Mouse (Mus musculus) left cerebral cortex, adult 11 months (tissue): ENCODE data around the gene Mn1.

Experiments
- DNase-seq: peaks from one replicate; pipeline ENCODE4 v3.0.0; 2022; ENCODE audit warnings: low spot score

Gene Mn1

GRCm38 (mm10) chr5:111485907-111486306, 68.7 kb downstream of the Mn1 start:
- no peak for DNase-seq

- DNase-seq, result no peak
These were observed 72.0 kb downstream of the Mn1 start for GRCm38 (mm10) chr5:111489022-111489616.

GRCm38 (mm10) chr5:111490599-111490998, 73.4 kb downstream of the Mn1 start:
- DNase-seq, result no peak

GRCm38 (mm10) chr5:111491485-111491884, 74.3 kb downstream of the Mn1 start:
- no peak for DNase-seq

- DNase-seq, result no peak
These were observed 82.9 kb downstream of the Mn1 start for GRCm38 (mm10) chr5:111500036-111500435.

GRCm38 (mm10) chr5:111501691-111502441, 84.7 kb downstream of the Mn1 start:
- no peak for DNase-seq

GRCm38 (mm10) chr5:111505241-111505640, 88.1 kb downstream of the Mn1 start:
- no peak for DNase-seq

GRCm38 (mm10) chr5:111505824-111506223, 88.7 kb downstream of the Mn1 start:
- DNase-seq, result no peak

GRCm38 (mm10) chr5:111506410-111506809, 89.2 kb downstream of the Mn1 start:
- no peak for DNase-seq
